Mouse (Mus musculus) midbrain, postnatal 0 days (tissue): Measurements from ENCODE around the gene Wasf3. TPM values are rescaled to one million over a fixed set of nuclear protein-coding genes. Genes with fewer than 3 reads are reported as not detected.
A peak's percentile ranks its signal among the peaks of the same experiment; 100 is the strongest.
"Not testable (repeated sequence)": the region's sequence is repeated elsewhere in the genome, so short reads cannot be mapped to it uniquely, and the experiment has no call there.

Source experiments
- ATAC-seq: fragments of 200-750 bp; cut with Nextera tagmentation; 2 replicates; pipeline ENCODE4 v1.8.0; 2017; ENCODE audit warnings: moderate number of reproducible peaks, mild to moderate bottlenecking, moderate TSS enrichment, moderate library complexity; ENCODE audit not compliant: low FRiP score
- DNase-seq: peaks from one replicate; pipeline ENCODE4 v3.0.0-alpha.2; 2015; ENCODE audit warnings: low spot score
- H3K27ac ChIP-seq: fragments of 300-500 bp; sonication (generic); 2 replicates; pipeline ENCODE4 v1.5.1; 2014; ENCODE audit warnings: low read depth, mild to moderate bottlenecking, low read length, mixed read lengths
- H3K27me3 ChIP-seq: fragments of 300-500 bp; sonication (generic); 2 replicates; pipeline ENCODE4 v1.6.1; 2014; ENCODE audit warnings: low read length, control low read depth, mixed read lengths; ENCODE audit not compliant: insufficient read depth
- H3K36me3 ChIP-seq: fragments of 300-500 bp; sonication (generic); 2 replicates; pipeline ENCODE4 v1.6.1; 2014; ENCODE audit warnings: low read length, control low read depth, mixed read lengths; ENCODE audit not compliant: insufficient read depth
- H3K4me1 ChIP-seq: fragments of 300-500 bp; sonication (generic); 2 replicates; pipeline ENCODE4 v1.6.1; 2014; ENCODE audit warnings: mild to moderate bottlenecking, control low read depth, antibody characterized with exemption, low read length, mixed read lengths; ENCODE audit not compliant: insufficient read depth
- H3K4me2 ChIP-seq: fragments of 300-500 bp; sonication (generic); 2 replicates; pipeline ENCODE4 v1.6.1; 2014; ENCODE audit warnings: low read depth, mild to moderate bottlenecking, low read length, mixed read lengths; ENCODE audit not compliant: poor library complexity, severe bottlenecking
- H3K4me3 ChIP-seq: fragments of 300-500 bp; sonication (generic); 2 replicates; pipeline ENCODE4 v1.5.1; 2014; ENCODE audit warnings: low read depth, mild to moderate bottlenecking, low read length, moderate library complexity
- H3K9ac ChIP-seq: fragments of 300-500 bp; sonication (generic); replicated peaks from 2 replicates; pipeline ENCODE4 v1.6.1; 2014; ENCODE audit warnings: mild to moderate bottlenecking, low read length, moderate library complexity, mixed read lengths; ENCODE audit not compliant: poor library complexity, severe bottlenecking
- H3K9me3 ChIP-seq: fragments of 300-500 bp; sonication (generic); 2 replicates; pipeline ENCODE4 v1.6.1; 2016; ENCODE audit warnings: low read length, control low read depth
- CTCF ChIP-seq: IDR thresholded peaks from 2 replicates; pipeline ENCODE4 v1.5.1; 2016; ENCODE audit warnings: antibody characterized with exemption, mild to moderate bottlenecking
- WGBS: fragments of 180-500 bp; shearing (Covaris S2); extraction: QIAGEN DNeasy Blood & Tissue Kit; methylation state at CpG from one replicate; pipeline ENCODE4 v1.1.7; 2014; 5-methylcytosine and 5-hydroxymethylcytosine counted together
- polyA plus RNA-seq: library from polyadenylated mRNA; unstranded; fragments of >200 nt; fragmentation: Nextera tagmentation; extraction: Ambion mirVana; gene quantifications from 2 replicates; pipeline ENCODE4 v1.2.1, GENCODE M21; 2015
- total RNA-seq: library from RNA; depleted of rRNA; stranded (reverse); fragments of >200 nt; gene quantifications from 2 replicates; pipeline ENCODE4 v1.2.3, GENCODE M21; 2014; rRNA removed

Gene Wasf3
- total and polyA plus RNA-seq, 2 experiments from 2014 or later, result 19.1 to 40.7 TPM

DNA sequence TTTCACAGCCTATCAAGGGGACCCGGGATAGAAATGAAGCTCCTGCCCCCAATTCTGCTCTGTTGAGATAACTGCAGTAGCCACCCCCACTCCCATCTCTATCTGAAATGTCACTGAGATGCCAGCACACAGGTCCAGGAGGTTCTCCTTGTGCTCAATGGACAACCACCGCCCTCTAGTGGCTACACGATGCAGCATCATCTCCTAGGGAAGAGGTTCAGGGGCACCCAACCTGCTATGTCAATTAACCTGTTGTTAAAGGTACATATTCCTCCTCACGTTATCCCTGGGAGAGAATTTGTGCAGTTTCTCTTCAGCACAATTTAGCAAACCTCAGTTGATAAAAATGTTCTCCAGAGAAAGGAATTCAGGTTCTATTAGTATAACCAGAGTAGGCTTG lies 94.8 kb downstream of the Wasf3 start:
- not testable (repeated sequence) for H3K36me3 ChIP-seq, H3K27ac ChIP-seq, H3K9me3 ChIP-seq, H3K9ac ChIP-seq, H3K27me3 ChIP-seq, H3K4me3 ChIP-seq, H3K4me1 ChIP-seq, ATAC-seq, DNase-seq, H3K4me2 ChIP-seq
- TF ChIP-seq CTCF, result peak; percentile 75
- WGBS, result 8% methylated on average over 4 of the region's 4 CpGs

GRCm38 (mm10) chr5:146481665-146482064 lies 96.9 kb downstream of the Wasf3 start, which contains the start of gene Gm6408:
Gene Gm6408 (plus strand): TSS chr5:146481965.
- not testable (repeated sequence) for H3K9ac ChIP-seq, DNase-seq, H3K36me3 ChIP-seq, H3K4me1 ChIP-seq, H3K27ac ChIP-seq, H3K4me3 ChIP-seq, H3K9me3 ChIP-seq, H3K27me3 ChIP-seq, ATAC-seq, H3K4me2 ChIP-seq
- WGBS, result no CpG with 5 or more reads among the region's 3 CpGs

GRCm38 (mm10) chr5:146488959-146489358 lies 104.2 kb downstream of the Wasf3 start:
- H3K4me3 ChIP-seq, DNase-seq, ATAC-seq, H3K4me2 ChIP-seq, H3K36me3 ChIP-seq, H3K4me1 ChIP-seq, H3K27ac ChIP-seq, H3K9me3 ChIP-seq, H3K9ac ChIP-seq, H3K27me3 ChIP-seq: not testable (repeated sequence)
- TF ChIP-seq CTCF, result peak; percentile 58
- WGBS, result 9% methylated on average over 3 of the region's 4 CpGs

DNA sequence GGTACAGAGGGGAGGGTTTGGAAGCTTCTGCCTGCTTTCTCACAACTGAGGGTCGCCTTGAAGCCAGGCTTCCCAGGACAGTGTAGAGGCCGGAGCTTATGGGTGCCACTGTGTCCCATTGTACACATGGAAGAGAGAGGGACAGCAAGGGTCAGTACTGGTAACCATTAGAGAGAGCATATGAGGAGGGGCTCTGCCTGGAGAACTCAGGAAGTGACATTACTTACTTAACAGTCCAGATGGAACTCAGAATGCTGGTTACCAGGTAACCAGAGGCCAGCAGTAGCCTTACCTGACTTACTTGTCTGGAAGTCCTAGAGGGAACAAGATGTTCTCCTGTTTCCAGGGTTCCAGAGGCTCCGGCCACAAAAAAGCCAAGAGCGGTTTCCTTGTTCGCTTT lies 106.3 kb downstream of the Wasf3 start, which contains the start of gene Gm6370:
TSS of gene Gm6370 (plus strand) at position 301 of the 400 bp plus-strand sequence.
- not testable (repeated sequence) for H3K4me1 ChIP-seq, H3K27me3 ChIP-seq, H3K27ac ChIP-seq, H3K36me3 ChIP-seq, H3K4me3 ChIP-seq, DNase-seq, H3K4me2 ChIP-seq, ATAC-seq, H3K9me3 ChIP-seq, H3K9ac ChIP-seq
- no CpG with 5 or more reads among the region's 5 CpGs for WGBS

GRCm38 (mm10) chr5:146502099-146502498 lies 117.3 kb downstream of the Wasf3 start, which contains the start of gene 4930449I24Rik:
Gene 4930449I24Rik (plus strand): TSS chr5:146502399.
- H3K27me3 ChIP-seq, H3K9ac ChIP-seq, H3K9me3 ChIP-seq, H3K4me2 ChIP-seq, ATAC-seq, H3K27ac ChIP-seq, DNase-seq, H3K4me3 ChIP-seq, H3K4me1 ChIP-seq, H3K36me3 ChIP-seq: not testable (repeated sequence)
- WGBS, result no CpG with 5 or more reads among the region's 5 CpGs

GRCm38 (mm10) chr5:146513823-146514222 lies 129.0 kb downstream of the Wasf3 start, which contains the start of gene Gm3402:
Gene Gm3402 (plus strand): TSS chr5:146514123.
- not testable (repeated sequence) for H3K9me3 ChIP-seq, H3K27ac ChIP-seq, H3K36me3 ChIP-seq, H3K4me2 ChIP-seq, H3K4me3 ChIP-seq, ATAC-seq, H3K4me1 ChIP-seq, H3K27me3 ChIP-seq, H3K9ac ChIP-seq, DNase-seq
- no CpG with 5 or more reads among the region's 5 CpGs for WGBS

Other genes starting within 250 kb of the Wasf3 start
- gene Gm5565, start 224.4 kb upstream of the Wasf3 start, total RNA-seq, result not detected in 2 replicates
- gene Gm5565, start 224.4 kb upstream of the Wasf3 start, polyA plus RNA-seq, result not detected in 2 replicates
- gene Gm6309, start 214.3 kb upstream of the Wasf3 start, total RNA-seq, result not detected in 2 replicates
- gene Gm6309, start 214.3 kb upstream of the Wasf3 start, polyA plus RNA-seq, result not detected in 2 replicates
- gene 1700001J03Rik, start 199.7 kb upstream of the Wasf3 start, total RNA-seq, result not detected in 2 replicates
- gene 1700001J03Rik, start 199.7 kb upstream of the Wasf3 start, polyA plus RNA-seq, result 0.27 TPM in 1 of 2 replicates, not detected in the other
- 9.0 and 12.8 TPM in 2 replicates for gene Rnf6, start 163.4 kb upstream of the Wasf3 start, total RNA-seq
- 24.6 and 29.9 TPM in 2 replicates for gene Rnf6, start 163.4 kb upstream of the Wasf3 start, polyA plus RNA-seq
- gene Cdk8, start 153.8 kb upstream of the Wasf3 start, total RNA-seq, result 42.1 and 46.3 TPM in 2 replicates
- 13.9 and 15.4 TPM in 2 replicates for gene Cdk8, start 153.8 kb upstream of the Wasf3 start, polyA plus RNA-seq
- gene Gm6408, start 97.0 kb downstream of the Wasf3 start, total RNA-seq, result not detected in 2 replicates
- gene Gm6408, start 97.0 kb downstream of the Wasf3 start, polyA plus RNA-seq, result not detected in 2 replicates
- gene Gm6370, start 106.4 kb downstream of the Wasf3 start, total RNA-seq, result not detected in 2 replicates
- gene Gm6370, start 106.4 kb downstream of the Wasf3 start, polyA plus RNA-seq, result not detected in 2 replicates
- not detected in 2 replicates for gene 4930449I24Rik, start 117.4 kb downstream of the Wasf3 start, total RNA-seq
- gene 4930449I24Rik, start 117.4 kb downstream of the Wasf3 start, polyA plus RNA-seq, result not detected in 2 replicates
- gene Gm3402, start 129.1 kb downstream of the Wasf3 start, total RNA-seq, result not detected in 2 replicates
- gene Gm3402, start 129.1 kb downstream of the Wasf3 start, polyA plus RNA-seq, result not detected in 2 replicates
- gene Gm3404, start 140.8 kb downstream of the Wasf3 start, total RNA-seq, result not detected in 2 replicates
- gene Gm3404, start 140.8 kb downstream of the Wasf3 start, polyA plus RNA-seq, result not detected in 2 replicates
- not detected in 2 replicates for gene Gm3409, start 152.7 kb downstream of the Wasf3 start, total RNA-seq
- gene Gm3409, start 152.7 kb downstream of the Wasf3 start, polyA plus RNA-seq, result not detected in 2 replicates
- gene Gm3415, start 171.2 kb downstream of the Wasf3 start, total RNA-seq, result not detected in 2 replicates
- not detected in 2 replicates for gene Gm3415, start 171.2 kb downstream of the Wasf3 start, polyA plus RNA-seq
- 43.4 and 48.0 TPM in 2 replicates for gene Gpr12, start 200.3 kb downstream of the Wasf3 start, total RNA-seq
- gene Gpr12, start 200.3 kb downstream of the Wasf3 start, polyA plus RNA-seq, result 33.9 and 34.2 TPM in 2 replicates